Mouse (Mus musculus) spleen, postnatal 36 days (tissue): Measurements from ENCODE around the gene Pgbd5.

ENCODE experiments used
- DNase-seq, 2 experiments: peaks; one replicate each; pipeline ENCODE4 v3.0.0; 2022; ENCODE audit warnings: low spot score in 2 of 2, mixed read lengths in 1 of 2

The Pgbd5 gene

DNA sequence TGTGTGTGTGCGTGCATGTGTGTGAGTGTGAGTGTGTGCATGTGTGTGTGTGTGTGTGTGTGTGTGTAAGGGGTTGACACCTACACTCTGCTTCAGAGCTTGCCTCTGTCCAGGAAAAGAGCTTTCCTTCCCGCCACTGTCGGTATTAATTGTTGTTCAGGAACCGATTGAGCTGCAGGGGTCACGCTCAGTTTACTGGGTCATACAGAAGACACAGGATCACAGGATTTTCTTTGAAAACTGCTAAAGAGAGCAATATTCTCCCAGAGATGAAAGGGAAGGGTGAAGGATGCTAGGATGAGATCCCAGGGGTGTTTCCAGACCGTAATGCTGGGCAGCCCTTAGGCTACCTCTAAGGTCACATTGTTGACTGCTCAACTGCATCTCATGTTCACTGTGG lies at the start of gene Pgbd5:
Gene Pgbd5 (minus strand): TSS at position 101 of the 400 bp plus-strand sequence.
- DNase-seq: no peak

DNA sequence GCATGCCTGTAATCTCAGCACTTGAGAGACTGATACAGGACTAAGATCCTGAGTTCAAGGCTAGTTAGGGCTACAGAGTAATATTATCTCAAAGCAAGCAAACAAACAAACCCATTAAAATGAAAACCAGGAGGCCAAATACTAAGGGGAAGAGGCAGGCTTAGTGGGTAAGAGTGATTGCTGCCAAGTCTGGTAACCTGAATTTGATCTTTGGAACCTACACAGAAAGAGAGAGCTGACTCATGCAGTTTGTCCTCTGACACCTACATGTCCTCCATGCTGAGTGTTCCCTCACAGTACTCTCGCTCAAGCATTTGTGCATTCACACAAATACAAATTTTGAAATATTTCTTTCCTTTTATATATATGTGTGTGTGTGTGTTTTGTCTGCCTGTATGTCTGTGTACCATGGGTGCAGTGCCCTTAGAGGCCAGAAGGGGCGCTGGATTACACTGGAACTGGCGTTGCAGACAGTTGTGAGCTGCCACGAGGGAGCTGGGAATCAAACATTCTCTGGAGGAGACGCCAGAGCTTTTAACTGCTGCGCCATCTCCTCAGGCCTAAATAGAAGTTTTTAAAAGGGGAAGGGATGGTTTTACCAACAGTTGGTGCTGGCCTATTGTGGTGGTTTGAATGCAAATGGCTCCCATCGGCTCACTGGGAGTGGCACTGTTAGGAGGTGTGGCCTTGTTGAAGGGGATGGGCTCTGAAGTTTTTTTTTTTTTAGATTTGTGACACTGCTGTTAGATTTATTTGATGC lies 44.1 kb upstream of the Pgbd5 start:
- no peak for DNase-seq

DNA sequence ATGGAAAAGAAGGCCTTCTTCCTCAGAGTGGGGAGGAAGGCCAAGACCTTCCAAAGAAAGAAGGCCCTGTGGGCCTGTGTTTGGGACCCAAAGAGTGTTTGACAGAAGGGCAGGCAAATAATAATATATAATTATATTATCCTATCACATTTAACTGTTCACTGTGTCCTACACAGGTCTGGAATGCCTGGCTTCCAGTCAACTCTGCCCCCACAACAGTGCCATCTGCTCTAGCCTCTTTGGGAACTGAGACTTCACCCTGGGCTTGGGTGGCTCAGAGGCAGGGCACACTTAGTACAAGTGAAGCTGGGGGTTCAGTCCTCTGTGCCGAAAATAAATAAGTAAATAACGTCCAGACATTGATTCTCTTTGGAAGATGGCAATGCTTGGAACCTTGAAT lies 43.3 kb upstream of the Pgbd5 start:
- no peak for DNase-seq

DNA sequence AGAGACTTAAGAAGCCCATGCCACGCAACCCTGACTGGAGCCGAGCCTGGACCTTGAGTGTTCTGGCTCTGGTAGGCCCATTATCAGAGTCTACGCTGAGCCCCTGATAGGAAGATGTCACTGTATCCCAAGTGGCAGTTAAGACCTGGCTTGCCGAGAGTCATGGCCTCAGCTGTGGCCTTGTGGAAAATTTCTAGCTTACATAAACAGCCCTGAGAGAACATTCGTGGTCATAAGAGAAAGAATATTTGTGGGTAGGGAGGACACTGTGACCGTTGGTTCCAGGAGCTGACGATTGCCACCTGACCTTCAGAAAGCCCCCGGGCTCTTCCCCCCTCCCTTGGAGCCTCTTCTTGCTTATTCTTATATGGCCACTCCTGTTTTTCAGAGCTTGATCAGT lies 40.9 kb upstream of the Pgbd5 start:
- DNase-seq: no peak

DNA sequence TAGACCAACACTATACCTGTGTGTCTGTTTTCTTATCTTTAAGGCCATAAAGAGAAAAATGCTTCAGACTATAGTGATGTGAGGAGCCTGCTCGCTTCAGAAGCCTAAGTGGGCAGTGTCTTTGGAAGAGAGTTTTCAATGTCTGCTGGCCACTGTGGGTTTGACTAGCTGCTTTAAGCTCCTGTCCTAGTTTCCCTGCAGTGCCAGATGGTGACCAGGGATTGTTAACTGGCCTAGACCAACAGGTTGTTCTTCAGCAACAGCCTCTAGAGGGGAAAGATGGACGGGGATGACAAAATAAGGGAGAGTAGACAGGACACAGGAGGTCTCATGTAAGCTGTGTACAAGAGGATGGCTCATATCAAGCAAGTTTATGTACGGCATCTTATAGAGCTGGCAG lies 39.8 kb upstream of the Pgbd5 start:
- no peak for DNase-seq

DNA sequence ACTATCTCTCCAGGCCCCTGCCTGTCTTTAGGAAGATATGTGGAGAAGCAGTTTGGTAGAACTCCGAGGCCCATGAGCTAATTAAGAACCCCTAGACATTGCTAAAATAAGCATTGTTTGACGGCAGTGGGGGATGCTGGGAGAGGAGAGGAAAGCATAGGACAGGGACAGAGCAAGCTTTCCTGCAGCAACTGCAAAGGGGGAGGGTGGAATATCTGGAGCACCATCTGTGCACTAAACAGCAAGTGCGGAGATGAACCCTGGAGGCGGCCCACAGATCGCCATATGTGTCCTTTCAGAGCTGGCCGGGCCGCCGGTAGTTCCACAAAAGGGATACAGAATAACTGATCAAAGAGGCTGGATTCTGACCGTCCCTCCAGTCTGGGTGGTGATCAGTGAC lies 37.2 kb upstream of the Pgbd5 start:
- DNase-seq: no peak

DNA sequence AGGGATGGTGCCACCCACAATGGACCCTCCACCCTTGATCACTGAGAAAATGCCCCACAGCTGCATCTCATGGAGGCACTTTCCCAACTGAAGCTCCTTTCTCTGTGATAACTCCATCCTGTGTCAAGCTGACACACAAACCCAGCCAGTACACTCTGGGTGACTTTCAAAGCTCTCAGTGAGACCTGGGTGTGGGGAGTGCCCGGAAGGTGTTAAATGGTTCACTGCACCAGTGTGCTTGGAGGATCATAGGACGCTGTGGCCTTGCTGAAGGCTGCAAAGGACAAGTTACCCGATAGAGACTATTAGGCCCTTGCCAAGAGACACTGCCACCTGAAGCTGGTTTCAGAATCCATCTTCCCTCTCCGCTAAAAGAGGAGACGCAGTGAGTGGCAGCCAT lies 36.2 kb upstream of the Pgbd5 start:
- DNase-seq: no peak

DNA sequence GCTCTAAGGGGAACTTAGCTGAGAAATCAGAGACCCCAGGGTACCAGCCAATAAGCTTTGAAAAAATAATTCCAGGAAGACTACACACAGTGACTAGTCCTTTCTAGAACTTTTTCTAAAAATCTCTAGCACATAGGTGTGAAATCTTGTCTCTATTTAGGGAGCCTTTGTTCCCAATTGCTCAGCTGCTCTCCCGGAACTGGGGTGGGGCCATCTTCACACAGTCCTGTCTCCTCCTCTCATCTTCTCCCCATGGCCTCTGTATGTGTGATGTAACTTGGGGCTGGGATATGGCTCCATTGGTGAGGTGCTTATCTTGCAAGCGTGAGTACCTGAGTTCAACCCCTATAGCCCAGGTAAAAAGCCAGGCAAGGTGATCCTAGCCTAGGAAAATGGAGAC lies 25.2 kb upstream of the Pgbd5 start:
- no peak for DNase-seq

DNA sequence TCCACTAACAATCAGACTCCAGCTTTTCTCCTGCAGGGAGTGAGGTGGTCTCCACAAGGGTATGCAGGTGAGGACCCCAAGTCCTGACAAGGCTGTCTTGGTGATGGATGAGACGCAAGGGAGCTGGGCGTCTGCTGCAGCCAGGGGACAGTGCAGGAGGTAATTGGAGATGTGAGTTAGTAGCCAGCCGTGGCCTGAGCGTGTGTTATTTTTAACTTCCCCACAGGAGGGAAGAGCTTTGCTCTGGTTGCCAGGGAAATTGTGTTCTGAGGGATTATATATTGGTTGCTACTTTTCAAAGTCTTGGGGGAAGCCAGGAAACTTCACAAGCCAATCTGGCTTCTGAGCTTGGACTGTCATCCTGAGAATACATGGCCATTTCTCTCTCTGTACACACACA lies 23.7 kb upstream of the Pgbd5 start:
- no peak for DNase-seq

DNA sequence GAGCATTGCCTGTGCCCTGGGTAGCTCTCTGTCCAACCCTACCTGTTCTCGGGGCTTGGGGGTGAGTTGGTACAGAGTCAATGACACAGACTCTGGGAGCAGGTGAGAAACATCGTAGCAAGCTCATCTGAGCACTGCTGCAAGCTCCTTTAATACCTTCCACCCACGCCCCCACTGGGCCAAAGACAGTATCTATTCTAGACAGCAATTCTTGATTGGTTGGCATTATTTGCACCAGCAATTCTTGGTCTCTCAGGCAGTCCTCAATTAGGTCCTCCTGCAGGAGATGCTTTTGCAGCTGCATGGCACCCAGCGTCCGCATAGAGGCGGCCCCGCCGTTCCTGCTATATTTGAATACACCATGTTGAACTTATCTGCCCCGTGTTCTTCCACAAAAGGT lies 22.7 kb upstream of the Pgbd5 start:
- DNase-seq: no peak

DNA sequence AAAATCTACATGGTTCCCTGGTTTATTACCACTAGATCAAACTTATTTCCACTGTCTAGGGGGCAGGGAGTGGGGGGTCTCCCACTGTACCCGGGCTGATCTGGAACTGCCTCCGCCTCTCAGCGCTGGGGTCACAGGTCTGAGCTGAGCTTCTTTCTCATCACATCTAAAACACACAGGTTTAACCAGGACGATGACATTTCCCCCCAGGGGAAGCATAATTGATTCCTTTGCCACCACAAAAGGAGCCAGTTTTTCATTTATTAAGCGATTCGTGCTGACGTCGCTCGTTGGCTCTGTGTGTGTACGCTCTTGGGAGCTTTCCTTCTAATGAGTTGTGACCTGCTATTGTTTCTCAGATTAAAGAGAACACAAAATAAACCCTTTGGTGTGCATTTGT lies 21.6 kb upstream of the Pgbd5 start:
- no peak for DNase-seq

DNA sequence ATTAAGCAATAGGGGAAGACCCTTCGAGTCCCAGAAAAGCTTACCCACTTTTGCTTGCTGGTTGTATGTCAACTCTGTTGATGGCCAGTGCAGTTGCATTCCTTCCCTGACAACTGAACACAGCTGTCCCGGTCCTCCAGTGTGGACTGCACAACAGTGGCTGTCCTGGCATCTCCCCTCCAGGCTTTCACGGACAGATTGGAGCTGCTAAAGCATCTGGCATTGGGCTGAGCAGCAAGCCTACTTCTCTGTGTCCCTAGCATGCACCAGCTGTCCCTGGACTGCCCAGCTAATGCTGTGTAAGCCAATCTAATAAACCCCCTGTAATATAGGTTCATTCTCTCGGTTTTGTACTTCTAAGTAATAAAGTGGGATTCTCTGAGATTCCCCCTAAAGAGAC lies 21.2 kb upstream of the Pgbd5 start:
- no peak for DNase-seq

DNA sequence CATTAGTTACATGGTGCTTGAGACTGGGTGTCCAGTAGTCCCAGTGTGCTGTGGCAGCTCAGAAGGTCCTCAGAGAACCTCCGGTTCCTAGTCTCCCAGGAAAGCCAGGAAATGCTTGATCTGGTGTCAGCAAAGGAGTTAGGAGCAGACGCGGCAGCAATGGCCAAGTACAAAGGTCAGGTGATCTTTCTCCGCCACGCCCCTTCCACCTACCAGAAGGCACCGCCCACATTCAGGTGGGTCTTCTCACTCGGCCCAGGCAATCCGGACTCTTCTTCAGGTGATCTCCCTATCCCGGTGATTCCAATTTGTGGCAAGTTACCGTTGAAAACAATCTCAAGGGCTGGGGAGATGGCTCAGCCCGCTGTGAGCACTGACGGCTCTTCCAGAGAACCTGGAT lies 20.2 kb upstream of the Pgbd5 start:
- DNase-seq: no peak

DNA sequence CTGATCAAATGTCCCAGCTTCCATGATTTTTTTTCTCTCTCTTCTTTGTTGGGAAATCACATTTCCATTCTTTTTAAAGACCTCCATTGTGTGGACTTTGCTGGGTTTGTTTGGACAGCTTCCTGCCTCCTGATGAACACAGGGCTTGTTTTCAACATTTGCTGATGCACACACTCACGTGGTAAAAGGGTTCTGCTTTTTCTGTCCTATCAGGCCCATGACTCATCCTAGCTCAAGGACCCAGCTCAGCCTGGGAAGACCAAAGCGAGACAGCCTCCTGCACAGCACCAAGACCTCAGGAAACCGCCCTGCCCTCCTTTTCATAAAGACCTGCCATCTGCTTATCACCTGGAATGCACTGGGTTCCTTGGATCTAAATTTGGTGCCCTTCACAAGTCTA lies 15.9 kb upstream of the Pgbd5 start:
- DNase-seq: no peak

DNA sequence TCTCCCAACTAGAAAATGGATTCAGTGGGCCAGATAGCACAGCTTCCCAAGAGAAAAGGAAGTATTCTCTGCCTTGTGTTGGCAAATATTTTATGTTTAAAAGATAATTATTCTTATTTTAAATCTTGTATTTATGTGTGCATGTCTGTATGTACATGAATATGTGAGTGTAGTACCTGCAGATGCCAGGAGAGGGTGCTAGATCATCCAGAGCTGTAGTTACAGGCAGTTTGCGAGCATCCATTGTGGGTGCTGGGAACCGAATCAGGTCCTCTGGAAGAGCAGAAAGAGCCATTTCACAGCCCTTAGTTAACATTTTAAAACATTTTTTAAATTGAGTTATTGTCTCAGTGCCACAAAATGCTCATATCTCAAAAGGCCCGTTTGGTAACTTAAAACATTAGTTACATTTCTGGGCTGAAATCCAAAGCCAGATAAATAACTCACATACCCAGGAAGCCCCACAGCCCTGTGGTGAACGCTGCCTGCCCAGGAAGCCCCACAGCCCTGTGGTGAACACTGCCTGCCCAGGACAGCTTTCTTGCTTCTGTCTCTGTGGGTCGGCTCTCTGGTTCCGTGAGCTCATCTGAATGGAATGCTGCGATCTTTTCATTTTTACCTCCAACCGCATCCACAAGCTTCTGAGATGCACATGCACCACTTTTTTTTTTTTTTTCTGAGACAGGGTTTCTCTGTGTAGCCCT lies 10.9 kb upstream of the Pgbd5 start:
- no peak for DNase-seq

DNA sequence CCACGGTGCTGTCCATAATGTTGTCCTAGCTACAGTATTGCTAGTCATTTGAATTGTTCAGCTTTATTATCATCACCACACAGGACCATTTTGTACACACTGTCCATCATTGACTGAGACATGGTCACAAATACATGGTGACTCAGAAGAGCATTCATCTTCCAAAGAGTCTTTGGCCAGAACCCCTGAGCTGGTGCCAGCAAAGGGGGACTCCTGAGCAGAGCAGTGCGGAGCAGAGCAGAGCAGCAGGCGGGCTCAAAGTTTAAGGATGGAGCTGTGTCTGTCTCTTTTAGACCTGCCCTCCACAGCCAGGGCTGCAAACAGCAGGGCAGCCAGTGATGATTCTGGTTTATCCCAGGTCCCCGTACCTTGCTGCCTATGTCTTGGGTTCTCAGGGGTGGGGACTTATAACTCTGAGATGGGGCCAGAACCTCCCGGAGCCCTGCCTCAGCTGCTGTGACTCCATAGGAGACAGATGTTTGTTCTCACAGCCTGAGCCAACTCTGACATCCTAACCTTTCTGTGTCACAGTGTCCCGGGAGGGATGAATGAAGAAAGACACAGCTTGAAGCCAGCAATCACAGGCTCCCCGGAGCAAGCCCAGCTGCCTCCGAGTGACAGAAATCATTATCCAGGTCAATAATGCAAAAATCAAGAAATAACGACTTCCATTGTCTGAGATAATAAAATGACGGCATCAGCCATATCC lies 9.7 kb upstream of the Pgbd5 start:
- no peak for DNase-seq

DNA sequence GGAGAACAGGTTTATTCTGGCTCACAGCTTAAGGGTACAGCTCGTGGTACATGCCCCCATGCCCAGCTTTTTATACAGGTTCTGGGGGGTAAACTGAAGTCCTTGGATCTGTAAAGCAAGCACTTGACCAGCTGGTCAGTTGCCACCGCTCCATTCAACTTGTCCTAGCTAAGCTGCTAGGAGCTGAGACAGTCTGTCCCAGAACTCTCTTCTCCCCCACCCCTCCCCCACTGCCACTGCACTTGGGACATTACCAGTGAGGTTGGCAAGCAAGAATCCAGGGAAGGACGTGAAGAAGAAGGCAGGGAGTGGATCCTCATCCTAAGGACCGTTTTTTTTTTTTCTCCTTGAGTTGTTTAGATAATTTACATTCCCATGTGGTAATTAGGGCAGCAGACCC lies 2.7 kb downstream of the Pgbd5 start:
- DNase-seq: no peak

DNA sequence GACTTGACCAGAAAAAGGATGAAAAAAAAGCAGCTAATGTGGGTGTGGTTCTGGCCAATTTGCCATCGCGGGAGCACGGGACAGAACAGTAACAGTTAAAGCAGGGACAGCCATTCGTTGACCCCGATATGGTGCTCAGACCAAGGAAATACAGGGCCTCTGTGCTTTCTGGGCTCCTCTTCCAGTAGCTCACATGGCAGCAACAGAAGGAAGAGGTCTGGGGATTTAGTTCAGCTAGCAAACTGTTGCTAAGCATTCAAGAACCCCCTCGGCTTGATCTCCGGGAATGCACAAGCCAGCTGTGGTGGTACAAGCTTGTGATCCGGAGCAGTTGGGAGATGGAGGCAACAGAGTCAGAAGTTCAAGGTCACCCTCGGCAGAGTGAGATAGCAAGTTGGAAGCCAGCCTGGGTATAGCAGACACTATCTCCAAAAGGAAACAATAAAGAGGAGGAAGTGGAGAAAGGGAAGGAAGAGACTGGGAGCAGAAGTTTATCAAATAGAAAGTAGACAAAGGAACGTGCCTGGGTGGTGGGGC lies 3.7 kb downstream of the Pgbd5 start:
- no peak for DNase-seq

DNA sequence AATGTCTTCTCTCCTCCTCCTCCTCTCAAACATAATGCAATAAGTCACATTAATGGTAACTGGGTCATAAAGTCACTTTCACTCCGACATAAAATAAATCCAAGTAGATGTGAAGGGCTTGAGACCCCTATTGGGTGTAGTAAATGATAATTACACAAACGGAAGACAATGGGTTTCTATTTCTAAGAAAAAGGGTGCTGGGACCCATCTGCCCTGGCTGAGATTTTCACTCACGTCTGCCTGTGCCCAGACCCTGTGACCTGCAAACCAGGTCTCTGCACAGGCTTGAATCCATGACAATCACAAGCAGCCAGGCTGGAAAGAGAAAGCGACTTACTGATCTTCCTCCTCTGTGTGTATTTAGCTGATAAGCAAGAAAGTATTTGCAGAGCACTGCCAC lies 4.3 kb downstream of the Pgbd5 start:
- DNase-seq: no peak

DNA sequence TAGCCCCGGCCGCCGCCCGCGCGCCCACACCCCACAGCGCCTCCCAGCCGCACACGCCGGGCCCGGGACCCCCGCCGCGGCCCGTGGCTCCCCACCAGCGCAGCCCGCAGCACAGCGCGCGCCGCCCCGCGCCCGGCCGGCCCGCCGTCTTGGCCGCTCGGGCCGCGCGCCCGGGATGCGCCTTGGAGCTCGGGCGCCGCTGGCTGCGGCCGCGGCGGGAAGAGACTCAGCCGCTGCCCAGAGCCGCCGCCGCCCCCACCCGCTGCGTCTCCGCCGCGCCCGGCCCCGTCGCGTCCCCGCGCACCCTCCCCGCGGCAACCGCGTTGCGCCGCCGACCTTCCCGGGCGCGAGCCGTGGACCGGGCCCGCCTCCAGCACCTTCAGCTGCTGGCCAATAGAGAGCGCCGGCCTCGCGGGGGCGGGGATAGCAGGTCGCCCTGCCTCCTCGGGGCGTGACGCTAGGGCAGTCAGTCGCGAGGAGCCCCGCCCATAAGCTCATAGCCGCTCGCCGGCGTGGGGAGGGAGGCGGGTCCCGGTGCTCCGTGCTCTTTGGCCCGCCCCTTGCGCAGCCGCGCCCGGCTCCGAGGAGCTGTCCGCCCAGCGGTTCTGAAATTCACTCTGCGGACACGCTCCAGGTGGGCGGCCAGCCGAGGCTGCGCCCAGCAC lies 5.2 kb downstream of the Pgbd5 start:
- peak; percentile 79 to 81 for DNase-seq

DNA sequence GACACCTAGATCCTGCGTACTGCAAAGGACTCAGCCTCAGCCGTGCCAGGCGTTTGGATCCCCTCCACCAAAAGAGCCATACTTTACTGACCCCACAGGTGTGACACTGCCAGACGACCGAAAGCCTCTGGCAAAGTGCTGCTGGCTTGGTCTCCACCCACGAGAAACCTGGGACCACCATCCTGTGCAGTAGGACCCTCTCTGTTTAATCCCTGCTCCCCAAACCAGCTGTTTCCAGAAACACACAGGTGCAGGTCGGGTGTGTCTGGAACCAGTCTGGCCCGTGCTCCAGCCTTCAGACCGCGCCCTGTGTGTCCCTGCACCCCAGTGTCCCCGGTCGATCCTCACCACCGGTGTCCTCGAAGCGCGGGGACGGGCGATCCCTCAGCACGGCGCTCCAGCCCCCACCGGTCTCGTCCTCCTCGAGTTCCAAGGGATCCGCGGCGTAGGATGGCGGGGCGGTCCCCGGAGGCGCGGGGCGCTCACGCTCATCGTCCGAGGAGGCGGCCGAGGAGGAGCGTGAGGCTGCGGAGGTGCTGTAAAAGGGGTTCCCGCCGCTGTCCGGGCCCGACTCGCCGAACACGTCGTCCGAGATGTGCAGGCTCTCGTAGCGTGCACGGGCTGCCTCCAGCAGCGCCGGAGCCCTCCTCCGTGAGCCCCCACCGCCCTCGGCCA lies 5.9 kb downstream of the Pgbd5 start:
- no peak for DNase-seq

DNA sequence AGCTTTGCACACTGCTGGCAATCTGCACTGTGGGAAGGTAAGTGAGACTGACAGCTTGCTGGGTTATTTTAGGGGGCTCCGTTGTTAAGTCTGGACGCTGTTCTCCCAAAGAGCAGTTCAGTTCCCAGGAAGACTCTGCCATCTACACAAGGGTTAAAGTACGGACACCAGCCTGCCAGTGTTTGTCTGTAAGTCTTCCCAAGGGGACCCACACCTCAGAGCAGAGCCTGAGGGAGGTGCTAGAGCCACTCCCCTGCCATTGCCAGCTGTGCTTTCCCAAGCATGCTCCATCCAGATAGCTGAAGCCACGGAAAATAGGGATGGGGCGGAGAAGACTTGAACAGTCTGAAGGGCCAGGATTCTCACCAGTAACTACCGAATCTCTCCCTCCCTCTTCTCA lies 8.6 kb downstream of the Pgbd5 start:
- DNase-seq: no peak
